Mouse (Mus musculus) A20 (cell line): ENCODE data around the gene Hdc.
A peak's percentile ranks its signal among the peaks of the same experiment; 100 is the strongest.

Experiments used
- DNase-seq: peaks from one replicate; pipeline ENCODE4 v3.0.0-alpha.2; 2011; ENCODE audit warnings: low read depth, low spot score

The Hdc gene

GRCm38 (mm10) chr2:126600533-126600932 lies 18.6 kb downstream of the Hdc start:
- no peak for DNase-seq

DNA sequence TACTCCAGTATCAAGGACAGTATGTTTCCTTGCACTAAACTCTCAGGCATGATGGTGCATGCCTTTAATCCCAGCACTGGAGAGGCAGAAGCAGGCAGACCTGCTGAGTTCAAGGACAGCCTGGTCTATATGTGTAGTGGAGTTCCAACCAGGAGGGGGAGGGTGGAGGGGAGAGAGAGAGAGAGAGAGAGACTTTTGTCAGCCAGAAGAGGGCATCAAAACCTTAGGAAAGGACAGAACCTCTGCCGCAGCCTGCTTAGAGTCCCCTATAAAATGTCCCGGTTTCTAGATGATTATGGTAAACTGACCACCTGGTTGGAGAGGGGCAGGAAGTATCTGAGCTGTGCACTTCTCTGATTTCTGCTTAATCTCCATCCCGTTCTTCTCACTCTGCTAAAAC lies 20.1 kb downstream of the Hdc start:
- peak; percentile 64 for DNase-seq

DNA sequence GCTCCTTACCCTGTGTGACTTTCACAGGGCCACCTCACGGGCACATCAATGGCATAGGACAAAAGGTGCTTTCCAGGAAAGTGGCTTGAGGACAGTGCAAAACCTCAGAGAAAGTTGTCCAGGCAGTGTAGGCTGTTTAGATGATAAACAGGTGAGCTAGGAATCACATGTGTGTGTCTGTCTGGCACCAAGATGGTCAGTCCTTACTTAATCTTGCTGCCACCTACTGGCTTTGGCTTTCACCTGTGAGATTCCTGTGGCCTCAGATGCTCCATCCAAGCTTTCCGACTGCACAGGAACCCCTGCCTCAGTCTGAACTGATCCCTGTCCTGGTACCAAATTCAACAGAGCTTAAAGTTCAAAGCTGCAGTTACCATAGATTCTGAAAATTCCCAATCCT lies 20.7 kb downstream of the Hdc start:
- DNase-seq: no peak

- DNase-seq: no peak
Observed at GRCm38 (mm10) chr2:126597279-126598241, 21.5 kb downstream of the Hdc start.

DNA sequence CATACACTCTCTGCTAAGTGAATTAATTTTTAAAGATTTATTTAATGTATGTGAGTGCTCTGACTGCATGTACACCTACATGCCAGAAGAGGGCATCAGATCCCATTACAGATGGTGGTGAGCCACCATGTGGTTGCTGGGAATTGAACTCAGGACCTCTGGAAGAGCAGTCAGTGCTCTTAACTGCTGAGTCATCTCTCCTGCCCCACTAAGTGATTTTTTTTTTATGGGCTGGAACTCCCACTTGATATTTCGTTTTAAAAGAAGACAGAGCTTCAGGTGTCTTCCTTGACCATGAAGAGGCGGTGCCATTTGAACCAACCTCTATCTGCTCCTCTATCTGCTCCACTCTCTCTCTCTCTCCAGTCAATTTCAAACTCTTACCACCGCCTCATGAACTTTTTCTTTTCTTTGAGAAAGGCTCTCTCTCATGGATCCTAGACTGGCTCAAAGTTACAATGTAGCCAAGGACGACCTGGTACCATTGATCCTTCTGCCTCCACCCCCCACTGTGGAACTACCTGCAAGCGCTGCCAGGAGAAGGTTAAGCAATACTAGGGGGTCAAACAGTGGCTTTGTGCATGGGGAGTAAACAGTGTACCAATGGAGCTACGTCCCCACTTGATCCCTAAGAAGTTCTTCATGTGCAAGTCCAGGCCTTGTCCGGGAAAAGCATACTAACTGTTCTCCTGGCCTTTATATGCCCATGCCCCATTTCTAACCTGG lies 22.6 kb downstream of the Hdc start:
- no peak for DNase-seq

- peak; percentile 68 for DNase-seq
Observed at GRCm38 (mm10) chr2:126593831-126594610, 25.1 kb downstream of the Hdc start.

- DNase-seq: no peak
Observed at GRCm38 (mm10) chr2:126591304-126591703, 27.8 kb downstream of the Hdc start.

DNA sequence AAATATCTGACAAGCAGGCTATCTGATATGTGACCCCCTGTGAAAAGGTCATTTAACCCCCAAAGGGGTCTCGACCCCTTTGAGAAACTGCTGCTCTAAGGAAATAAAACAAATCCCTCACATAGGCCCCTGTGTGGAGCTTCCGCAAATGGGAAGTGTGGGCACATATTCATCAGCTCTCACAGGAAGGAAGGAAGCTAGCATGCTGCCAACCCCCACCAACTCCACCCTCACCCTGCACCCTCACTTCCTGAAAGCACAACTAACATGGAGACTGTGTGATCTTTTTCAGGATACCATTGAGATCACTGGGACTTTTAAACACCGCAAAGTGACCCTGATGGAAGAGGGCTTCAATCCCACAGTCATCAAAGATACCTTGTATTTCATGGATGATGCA lies 31.6 kb downstream of the Hdc start:
- DNase-seq: no peak

DNA sequence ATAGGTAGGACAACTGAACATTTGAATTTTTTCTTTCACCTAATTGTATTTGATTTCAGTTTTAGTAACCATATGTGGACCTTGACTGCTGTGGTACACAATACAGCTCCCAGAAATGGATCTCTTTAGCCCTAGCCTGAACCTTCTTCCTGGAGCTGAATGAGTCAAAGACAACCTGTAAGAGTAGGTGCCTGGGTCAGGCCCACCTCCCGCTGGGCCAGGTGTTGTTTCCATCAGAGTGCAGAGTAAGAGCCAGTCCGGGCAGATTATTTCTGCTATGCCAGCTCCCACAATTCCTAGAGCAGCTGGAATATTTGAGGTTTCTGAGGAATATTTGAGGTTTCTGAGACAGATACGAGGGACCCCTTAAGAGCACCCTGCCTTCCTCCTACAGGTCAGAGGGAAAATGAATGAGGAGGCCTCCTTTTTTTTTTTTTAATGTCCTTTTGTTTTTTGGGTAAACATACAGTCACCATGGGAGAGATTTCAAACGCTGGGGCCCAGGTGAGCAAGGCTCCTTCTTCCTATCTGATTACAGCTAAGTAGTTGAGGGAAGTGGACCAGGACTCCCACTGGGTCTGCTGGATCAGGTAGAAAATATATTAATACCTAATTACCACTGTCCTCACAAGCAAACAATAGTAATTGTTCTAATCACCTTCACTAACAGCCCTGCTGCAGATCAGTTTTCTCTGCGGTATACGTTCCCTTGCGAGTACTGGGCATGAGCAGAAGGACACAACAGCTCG lies 34.3 kb downstream of the Hdc start:
- DNase-seq: no peak

- DNase-seq: no peak
Observed at GRCm38 (mm10) chr2:126583960-126584359, 35.1 kb downstream of the Hdc start.

DNA sequence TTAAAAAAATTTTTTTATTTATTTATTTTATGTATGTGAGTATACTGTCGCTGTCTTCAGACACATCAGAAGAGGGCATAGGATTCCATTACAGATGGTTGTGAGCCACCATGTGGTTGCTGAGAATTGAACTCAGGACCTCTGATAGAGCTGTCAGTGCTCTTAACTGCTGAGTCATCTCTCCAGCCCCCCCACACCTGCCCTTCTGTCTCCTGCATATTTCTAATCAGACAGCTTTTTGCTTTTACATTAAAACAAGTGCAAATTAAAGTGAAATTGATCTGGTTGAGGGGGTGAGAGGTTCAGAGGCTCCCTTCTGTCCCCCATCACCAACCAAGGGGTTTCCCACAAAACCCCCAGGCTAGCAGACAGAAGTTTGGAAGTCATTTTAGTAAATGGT lies 39.8 kb downstream of the Hdc start:
- no peak for DNase-seq

DNA sequence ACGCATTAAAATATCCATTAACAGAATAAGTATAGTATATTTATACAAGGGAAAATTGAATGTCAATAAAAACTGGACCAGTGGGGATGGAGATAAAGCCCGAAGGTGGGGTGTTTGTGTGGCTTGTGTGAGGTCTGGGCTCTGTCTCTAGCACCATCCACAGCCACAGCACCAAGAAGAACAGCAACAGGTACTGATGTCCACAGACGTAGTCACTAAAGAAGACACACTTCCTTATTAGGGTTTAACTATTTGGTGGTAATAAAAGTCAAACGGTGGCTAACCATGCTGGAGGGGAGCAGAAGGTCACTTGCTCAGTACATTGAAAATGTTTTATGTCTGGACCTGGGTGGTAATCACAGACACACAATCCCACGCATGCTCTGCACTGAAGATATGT lies 41.7 kb downstream of the Hdc start:
- no peak for DNase-seq

DNA sequence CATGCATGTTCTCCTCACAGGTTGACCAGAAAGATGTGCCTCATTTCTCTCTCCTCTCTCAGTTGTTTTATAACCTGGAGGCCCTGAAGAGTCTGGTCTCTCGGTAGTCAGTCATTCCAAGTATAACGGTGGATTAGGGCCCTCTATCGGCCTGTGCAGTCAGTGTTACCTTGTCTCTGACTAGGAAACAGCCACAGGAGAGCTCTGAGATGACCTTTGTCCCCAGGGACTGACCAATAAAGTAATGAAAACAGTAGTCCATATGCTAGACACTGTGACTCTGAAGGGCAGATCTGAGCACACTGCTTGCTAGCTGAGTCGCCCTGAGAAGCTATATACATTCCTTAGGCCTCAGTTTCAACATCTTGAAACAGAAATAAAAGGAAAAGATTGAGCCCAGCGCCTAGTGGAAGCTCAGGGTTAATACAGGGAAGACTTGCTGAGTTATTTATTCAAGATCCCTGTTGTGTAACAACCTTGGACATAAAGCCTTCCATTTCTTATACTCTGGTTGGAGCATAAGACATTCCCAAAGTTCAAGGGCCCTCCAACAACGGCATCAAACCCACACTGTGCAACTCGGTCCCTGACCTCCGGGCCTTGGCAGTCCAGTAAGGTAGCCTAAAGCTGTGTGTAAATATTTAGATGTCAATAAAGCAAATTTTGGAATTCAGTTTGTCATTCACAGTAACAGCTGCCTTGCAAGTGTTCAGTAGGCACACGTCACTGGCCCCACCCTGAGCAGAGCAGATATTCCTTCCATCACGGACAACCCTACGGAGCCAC lies 43.5 kb downstream of the Hdc start:
- no peak for DNase-seq

DNA sequence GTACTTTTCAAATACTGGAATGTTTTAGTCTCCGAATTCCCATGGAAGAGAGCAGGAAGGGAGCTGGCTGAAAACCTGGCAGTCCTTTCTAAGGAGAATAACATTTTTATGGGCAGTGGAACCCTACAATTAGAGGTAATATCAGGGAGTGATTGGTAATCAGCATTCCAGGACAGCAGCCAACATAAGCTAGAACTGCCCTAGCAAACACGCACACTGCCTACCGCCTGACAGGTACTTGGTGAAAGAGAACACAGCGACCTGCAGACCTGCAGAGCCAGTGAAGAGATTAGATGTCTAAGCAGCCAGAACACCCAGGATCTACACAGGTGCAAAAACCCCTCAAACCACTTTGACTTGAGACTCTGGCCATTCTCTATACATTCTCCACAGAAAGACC lies 46.4 kb downstream of the Hdc start:
- no peak for DNase-seq

GRCm38 (mm10) chr2:126572163-126572562 lies 46.9 kb downstream of the Hdc start:
- DNase-seq: no peak

DNA sequence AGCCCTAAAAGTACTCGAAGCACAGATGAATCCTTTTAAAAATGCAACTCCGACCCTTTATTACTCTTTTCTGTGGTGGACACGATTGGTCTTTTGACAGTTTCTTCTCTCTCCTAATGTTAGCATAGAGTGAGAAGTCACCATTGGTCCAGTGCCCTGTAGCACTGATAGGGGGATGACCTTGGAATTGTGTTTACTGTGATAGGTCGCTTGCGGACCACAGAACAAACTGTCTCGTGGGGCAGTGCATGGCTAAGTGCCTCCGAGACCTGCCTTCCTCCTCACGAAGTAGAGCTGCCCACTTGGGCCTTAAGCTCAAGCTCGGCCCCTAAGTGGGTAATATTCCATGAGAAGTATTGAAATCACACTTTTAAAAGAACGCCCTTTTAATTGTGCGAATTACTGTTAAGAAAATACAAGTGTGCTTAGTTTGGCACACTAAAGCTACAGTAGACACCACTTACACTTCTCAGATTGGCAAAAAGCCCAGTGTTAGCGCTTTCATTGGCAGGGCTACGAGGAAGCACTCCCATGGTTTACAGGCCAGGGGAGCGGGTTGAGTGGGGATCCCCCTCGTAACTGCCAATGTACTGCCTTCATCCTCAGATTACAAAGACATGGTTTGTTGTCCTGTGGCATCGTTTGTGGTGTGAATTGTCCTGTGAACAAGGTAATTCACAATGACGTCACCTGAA lies 55.5 kb downstream of the Hdc start:
- DNase-seq: no peak

- DNase-seq: no peak
Observed at GRCm38 (mm10) chr2:126560094-126560493, 59.0 kb downstream of the Hdc start.

DNA sequence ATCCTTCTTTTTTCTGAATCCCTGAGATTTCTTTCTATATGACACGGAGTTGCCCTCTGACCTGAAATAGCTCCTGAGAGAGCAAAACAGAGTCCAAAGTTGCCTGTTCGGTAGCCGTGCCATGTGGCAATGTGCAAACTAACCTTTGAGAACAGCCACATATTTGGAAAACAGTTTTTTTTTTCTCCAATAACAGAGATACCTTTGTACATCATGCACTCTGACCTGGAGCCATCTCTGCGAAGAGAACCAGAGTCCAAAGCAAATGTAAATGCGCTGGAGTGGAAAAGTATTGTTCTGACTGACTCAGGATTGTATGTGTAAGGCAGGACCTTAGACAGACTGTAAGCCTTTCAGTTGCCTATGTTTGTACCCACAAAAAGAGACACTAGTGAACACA lies 63.6 kb downstream of the Hdc start:
- DNase-seq: no peak

GRCm38 (mm10) chr2:126553291-126553639 lies 65.8 kb downstream of the Hdc start:
- no peak for DNase-seq
